Mouse (Mus musculus): Measurements from ENCODE around the gene Rapgef5. TPM values are rescaled to one million over a fixed set of nuclear protein-coding genes. Genes with fewer than 3 reads are reported as not detected.

Gene Rapgef5
- polyA plus RNA-seq, 1 experiment, result 0.04 TPM

GRCm38 (mm10) chr12:117751520-117752383, 235.5 kb downstream of the Rapgef5 start:
- no peaks in the 10 kb centered on the region for H3K79me2 ChIP-seq (ENCODE audit: control insufficient read depth, insufficient read depth)
- peaks cover 3% of the 10 kb centered on the region for H3K27me3 ChIP-seq (ENCODE audit: control insufficient read depth, insufficient read depth, insufficient read length)
- no peak for TF ChIP-seq CTCF (IDR thresholded peaks at IDR 0.05; ENCODE audit: control insufficient read depth, insufficient read depth, insufficient read length)
- H3K36me3 ChIP-seq (ENCODE audit: control insufficient read depth, insufficient read depth), result no peaks in the 10 kb centered on the region
- H3K4me3 ChIP-seq (ENCODE audit: insufficient read depth, poor library complexity, severe bottlenecking), result no peak overlapping the region
- no peak overlapping the region for H3ac ChIP-seq (ENCODE audit: control insufficient read depth, insufficient read length, low read depth)
- H3K79me3 ChIP-seq (ENCODE audit: low read depth), result no peaks in the 10 kb centered on the region

DNA sequence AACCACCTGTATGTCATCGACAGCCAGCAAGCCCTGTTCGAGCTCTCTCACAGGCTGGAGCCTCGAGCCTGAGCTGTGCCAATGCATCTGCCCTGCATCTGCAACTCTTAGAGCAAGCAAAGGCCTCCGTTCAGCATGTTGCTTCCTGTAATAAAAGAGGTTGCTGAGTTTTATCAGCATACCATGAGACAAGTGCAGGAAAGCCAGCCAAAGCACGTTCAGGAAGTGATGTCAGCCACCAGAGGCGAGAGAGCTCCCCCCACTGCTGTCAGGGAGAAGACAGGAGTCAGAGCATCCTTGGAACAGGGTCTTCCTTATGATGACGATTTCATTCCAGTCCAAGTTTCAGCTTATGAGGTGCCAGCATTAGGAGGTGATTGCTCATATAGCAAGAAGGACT, 239.7 kb downstream of the Rapgef5 start:
- Histone ChIP-seq H3K79me2 (ENCODE audit: control insufficient read depth, insufficient read depth) (no peaks in the 10 kb centered on the region), H3K36me3 (ENCODE audit: control insufficient read depth, insufficient read depth) (no peaks in the 10 kb centered on the region), H3ac (ENCODE audit: control insufficient read depth, insufficient read length, low read depth) (no peak overlapping the region), H3K4me3 (ENCODE audit: insufficient read depth, poor library complexity, severe bottlenecking) (no peak overlapping the region), H3K79me3 (ENCODE audit: low read depth) (no peaks in the 10 kb centered on the region), H3K27me3 (ENCODE audit: control insufficient read depth, insufficient read depth, insufficient read length) (peaks cover 6% of the 10 kb centered on the region)
- TF ChIP-seq MYOG (IDR thresholded peaks at IDR 0.05; ENCODE audit: control insufficient read depth, extremely low read depth, insufficient read length), result no peak
- TF ChIP-seq CEBPB (IDR thresholded peaks at IDR 0.05; ENCODE audit: low read depth), result no peak
- no peak for TF ChIP-seq FOSL1 (IDR thresholded peaks at IDR 0.05; ENCODE audit: insufficient read depth, low read length, poor library complexity, severe bottlenecking)
- no peak for TF ChIP-seq MAX (IDR thresholded peaks at IDR 0.05)
- TF ChIP-seq CTCF (IDR thresholded peaks at IDR 0.05; ENCODE audit: control insufficient read depth, insufficient read depth, insufficient read length), result no peak
- no peak for TF ChIP-seq USF1 (IDR thresholded peaks at IDR 0.05; ENCODE audit: low read depth)
- TF ChIP-seq MYOD1 (IDR thresholded peaks at IDR 0.05; ENCODE audit: control insufficient read depth, insufficient read length, low read depth), result no peak

DNA sequence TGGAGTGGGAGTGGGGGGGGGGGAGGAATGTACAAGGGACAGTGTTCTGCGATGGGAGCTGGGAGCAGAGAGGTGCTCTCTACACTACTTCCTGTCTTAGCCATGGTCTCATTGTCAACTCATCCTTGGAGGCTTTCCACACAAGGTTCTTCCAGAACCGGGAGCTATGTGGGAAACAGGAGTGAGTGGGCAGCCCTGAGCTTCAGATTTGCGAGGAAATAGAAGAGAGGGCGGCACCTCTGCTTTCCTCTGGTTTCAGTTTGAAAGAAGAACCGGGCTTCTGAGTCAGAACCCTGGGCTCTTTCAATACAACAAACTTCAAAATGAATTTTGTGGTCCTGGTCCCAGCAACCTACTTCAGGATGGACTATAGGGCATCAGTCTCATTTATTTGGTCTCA, 244.1 kb downstream of the Rapgef5 start:
- H3K4me3 ChIP-seq (ENCODE audit: insufficient read depth, poor library complexity, severe bottlenecking), result no peak overlapping the region
- no peaks in the 10 kb centered on the region for H3K79me2 ChIP-seq (ENCODE audit: control insufficient read depth, insufficient read depth)
- TF ChIP-seq MAX (IDR thresholded peaks at IDR 0.05), result no peak
- TF ChIP-seq MYOD1 (IDR thresholded peaks at IDR 0.05; ENCODE audit: control insufficient read depth, insufficient read length, low read depth), result no peak
- no peak for TF ChIP-seq CTCF (IDR thresholded peaks at IDR 0.05; ENCODE audit: control insufficient read depth, insufficient read depth, insufficient read length)
- TF ChIP-seq MYOG (IDR thresholded peaks at IDR 0.05; ENCODE audit: control insufficient read depth, extremely low read depth, insufficient read length), result no peak
- no peak for TF ChIP-seq CEBPB (IDR thresholded peaks at IDR 0.05; ENCODE audit: low read depth)
- TF ChIP-seq FOSL1 (IDR thresholded peaks at IDR 0.05; ENCODE audit: insufficient read depth, low read length, poor library complexity, severe bottlenecking), result no peak
- TF ChIP-seq USF1 (IDR thresholded peaks at IDR 0.05; ENCODE audit: low read depth), result no peak
- H3K79me3 ChIP-seq (ENCODE audit: low read depth), result no peaks in the 10 kb centered on the region
- H3K36me3 ChIP-seq (ENCODE audit: control insufficient read depth, insufficient read depth), result no peaks in the 10 kb centered on the region
- H3K27me3 ChIP-seq (ENCODE audit: control insufficient read depth, insufficient read depth, insufficient read length), result peaks cover 3% of the 10 kb centered on the region
- no peak overlapping the region for H3ac ChIP-seq (ENCODE audit: control insufficient read depth, insufficient read length, low read depth)

DNA sequence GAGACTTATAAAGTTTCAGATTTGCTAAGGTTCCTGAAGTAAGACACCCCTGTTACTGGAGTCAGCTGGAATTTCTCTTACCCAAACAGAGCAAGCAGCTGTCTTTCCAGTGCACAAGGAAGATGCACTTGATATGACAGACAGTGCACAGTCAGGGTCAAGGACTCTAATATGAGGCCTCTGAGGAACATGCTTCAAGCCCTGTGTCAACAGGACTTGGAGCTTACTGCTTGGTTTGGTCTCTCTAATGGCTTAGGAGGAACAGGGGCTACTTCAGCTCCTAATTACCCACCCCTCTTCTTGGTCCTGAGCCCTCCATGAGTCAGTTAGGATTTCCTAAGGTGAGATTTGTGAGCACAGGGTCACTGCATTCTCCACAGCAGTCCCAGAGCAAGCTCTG, 244.6 kb downstream of the Rapgef5 start:
- peaks cover 3% of the 10 kb centered on the region for H3K27me3 ChIP-seq (ENCODE audit: control insufficient read depth, insufficient read depth, insufficient read length)

GRCm38 (mm10) chr12:117761698-117762097, 245.4 kb downstream of the Rapgef5 start:
- peaks cover 3% of the 10 kb centered on the region for H3K27me3 ChIP-seq (ENCODE audit: control insufficient read depth, insufficient read depth, insufficient read length)
- no peak for TF ChIP-seq USF1 (IDR thresholded peaks at IDR 0.05; ENCODE audit: low read depth)
- TF ChIP-seq FOSL1 (IDR thresholded peaks at IDR 0.05; ENCODE audit: insufficient read depth, low read length, poor library complexity, severe bottlenecking), result no peak
- TF ChIP-seq CEBPB (IDR thresholded peaks at IDR 0.05; ENCODE audit: low read depth), result no peak
- no peak for TF ChIP-seq MYOG (IDR thresholded peaks at IDR 0.05; ENCODE audit: control insufficient read depth, extremely low read depth, insufficient read length)
- no peak for TF ChIP-seq MYOD1 (IDR thresholded peaks at IDR 0.05; ENCODE audit: control insufficient read depth, insufficient read length, low read depth)
- no peak for TF ChIP-seq MAX (IDR thresholded peaks at IDR 0.05)
- TF ChIP-seq CTCF (IDR thresholded peaks at IDR 0.05; ENCODE audit: control insufficient read depth, insufficient read depth, insufficient read length), result no peak
- H3K4me3 ChIP-seq (ENCODE audit: insufficient read depth, poor library complexity, severe bottlenecking), result no peak overlapping the region
- H3K79me3 ChIP-seq (ENCODE audit: low read depth), result no peaks in the 10 kb centered on the region
- no peak overlapping the region for H3ac ChIP-seq (ENCODE audit: control insufficient read depth, insufficient read length, low read depth)
- H3K79me2 ChIP-seq (ENCODE audit: control insufficient read depth, insufficient read depth), result no peaks in the 10 kb centered on the region
- no peaks in the 10 kb centered on the region for H3K36me3 ChIP-seq (ENCODE audit: control insufficient read depth, insufficient read depth)

More for the DNA sequence above, 244.6 kb downstream of the Rapgef5 start:
- Histone ChIP-seq H3K79me3 (ENCODE audit: low read depth) (no peaks in the 10 kb centered on the region), H3ac (ENCODE audit: control insufficient read depth, insufficient read length, low read depth) (no peak overlapping the region), H3K4me3 (ENCODE audit: insufficient read depth, poor library complexity, severe bottlenecking) (no peak overlapping the region), H3K79me2 (ENCODE audit: control insufficient read depth, insufficient read depth) (no peaks in the 10 kb centered on the region), H3K36me3 (ENCODE audit: control insufficient read depth, insufficient read depth) (no peaks in the 10 kb centered on the region)
- TF ChIP-seq CEBPB (IDR thresholded peaks at IDR 0.05; ENCODE audit: low read depth), result no peak
- no peak for TF ChIP-seq MYOD1 (IDR thresholded peaks at IDR 0.05; ENCODE audit: control insufficient read depth, insufficient read length, low read depth)
- TF ChIP-seq FOSL1 (IDR thresholded peaks at IDR 0.05; ENCODE audit: insufficient read depth, low read length, poor library complexity, severe bottlenecking), result no peak
- TF ChIP-seq USF1 (IDR thresholded peaks at IDR 0.05; ENCODE audit: low read depth), result no peak
- no peak for TF ChIP-seq MYOG (IDR thresholded peaks at IDR 0.05; ENCODE audit: control insufficient read depth, extremely low read depth, insufficient read length)
- TF ChIP-seq CTCF (IDR thresholded peaks at IDR 0.05; ENCODE audit: control insufficient read depth, insufficient read depth, insufficient read length), result no peak
- no peak for TF ChIP-seq MAX (IDR thresholded peaks at IDR 0.05)
